Mouse (Mus musculus) heart, adult 2 months (tissue): Measurements from ENCODE around the gene Mtmr4.
A peak's percentile ranks its signal among the peaks of the same experiment; 100 is the strongest.

Experiments used
- CTCF ChIP-seq: fragments of 200-600 bp; IDR thresholded peaks from 2 replicates; pipeline ENCODE4 v1.8.1; 2022; ENCODE audit warnings: antibody characterized with exemption, mild to moderate bottlenecking, moderate library complexity
- EP300 ChIP-seq: fragments of 200-500 bp; IDR thresholded peaks from 2 replicates; pipeline ENCODE4 v1.6.1; 2011; ENCODE audit warnings: low read depth, low read length, control low read depth; ENCODE audit not compliant: insufficient read depth
- POLR2A ChIP-seq: fragments of 200-500 bp; IDR thresholded peaks from 2 replicates; pipeline ENCODE4 v1.6.1; 2011; ENCODE audit warnings: mild to moderate bottlenecking, low read depth, low read length, control low read depth; ENCODE audit not compliant: insufficient read depth

DNA sequence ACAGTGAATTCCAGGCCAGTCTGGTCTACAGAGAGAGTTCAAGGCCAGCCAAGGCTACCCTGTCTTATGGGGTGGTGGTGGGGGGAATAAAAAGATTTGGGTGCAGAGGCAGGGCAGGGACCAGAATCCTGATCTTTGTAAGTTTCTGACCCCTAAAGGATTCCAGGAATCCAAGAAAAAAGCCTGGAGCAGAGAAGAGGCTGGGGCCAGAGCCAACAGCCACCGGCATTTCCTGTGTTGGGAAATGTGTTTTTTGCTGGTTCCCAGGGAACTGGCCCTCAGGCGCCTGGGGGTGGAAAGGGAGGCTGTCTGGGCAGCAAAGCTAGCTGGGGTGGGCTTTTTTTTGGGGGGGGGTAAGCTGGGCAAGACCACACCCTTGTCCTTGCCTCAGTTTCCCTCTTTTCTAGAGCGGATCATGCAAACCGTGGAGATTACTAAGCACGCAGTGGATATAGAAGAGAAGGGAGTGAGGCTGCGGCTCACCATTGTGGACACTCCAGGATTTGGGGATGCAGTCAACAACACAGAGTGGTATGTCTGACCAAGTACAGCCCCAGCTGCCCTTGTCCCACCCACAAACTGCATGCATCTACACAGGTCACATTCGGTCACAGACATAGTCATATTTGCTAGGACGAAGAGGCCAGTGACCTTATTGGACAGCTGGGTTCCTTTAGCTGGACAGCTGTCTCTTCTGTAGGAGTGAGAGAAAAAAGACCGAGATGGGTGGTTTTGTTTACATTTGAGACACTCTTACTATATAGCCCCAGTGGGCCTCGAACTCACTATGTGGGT is 7.1 kb upstream of the Mtmr4 start:
- TF ChIP-seq CTCF: no peak
- no peak for TF ChIP-seq POLR2A
- 0 out of 2 replicates have a peak, but pooled peaks have one; percentile 26 for TF ChIP-seq EP300
